Mouse (Mus musculus) brown adipose tissue, adult 24 weeks (tissue): ENCODE data around the gene Rundc1. TPM values are rescaled to one million over a fixed set of nuclear protein-coding genes. Genes with fewer than 3 reads are reported as not detected.
"Not testable (repeated sequence)": the region's sequence is repeated elsewhere in the genome, so short reads cannot be mapped to it uniquely, and the experiment has no call there.

Experiments used
- H3K27ac ChIP-seq: fragments of 200-500 bp; replicated peaks from 2 replicates; pipeline ENCODE4 v1.5.1; 2012; ENCODE audit warnings: low read depth, mild to moderate bottlenecking, low read length
- H3K4me1 ChIP-seq: fragments of 200-500 bp; 2 replicates; pipeline ENCODE4 v1.6.1; 2012; ENCODE audit warnings: low read length, mixed read lengths; ENCODE audit not compliant: control insufficient read depth, insufficient read depth, insufficient read length
- H3K4me3 ChIP-seq: fragments of 200-500 bp; 2 replicates; pipeline ENCODE4 v1.5.1; 2012; ENCODE audit warnings: low read depth, mild to moderate bottlenecking, low read length, moderate library complexity; ENCODE audit not compliant: insufficient read depth
- polyA plus RNA-seq: library from polyadenylated mRNA; stranded (reverse); fragments of >200 nt; gene quantifications from 2 replicates; pipeline ENCODE4 v1.2.4, GENCODE M21; 2012; ENCODE audit not compliant: missing spikeins, insufficient read depth, insufficient read length

Gene Rundc1
- polyA plus RNA-seq, 1 experiment, result 5.6 TPM

- Histone ChIP-seq H3K4me1 (no peaks in the 10 kb centered on the region), H3K4me3 (no peak overlapping the region), H3K27ac (no peak overlapping the region)
Measured at GRCm38 (mm10) chr11:101433396-101433795, 8.5 kb downstream of the Rundc1 start.

GRCm38 (mm10) chr11:101435831-101436230, 10.9 kb downstream of the Rundc1 start:
- Histone ChIP-seq H3K27ac (no peak overlapping the region), H3K4me3 (no peak overlapping the region), H3K4me1 (no peaks in the 10 kb centered on the region)

- Histone ChIP-seq H3K4me1 (no peaks in the 10 kb centered on the region), H3K27ac (no peak overlapping the region), H3K4me3 (no peak overlapping the region)
Measured at GRCm38 (mm10) chr11:101436916-101437315, 12.0 kb downstream of the Rundc1 start.

GRCm38 (mm10) chr11:101438006-101438405, 13.1 kb downstream of the Rundc1 start:
- H3K27ac ChIP-seq, H3K4me3 ChIP-seq, H3K4me1 ChIP-seq: not testable (repeated sequence)

- not testable (repeated sequence) for H3K4me3 ChIP-seq, H3K27ac ChIP-seq, H3K4me1 ChIP-seq
Measured at GRCm38 (mm10) chr11:101441450-101442126, 16.7 kb downstream of the Rundc1 start.

GRCm38 (mm10) chr11:101442127-101442693, 17.3 kb downstream of the Rundc1 start, which contains the start of gene Rpl27:
TSS of gene Rpl27 (plus strand) at chr11:101442298.
- peak within 1 kb of the TSS; percentile 36 for H3K27ac ChIP-seq
- H3K4me1 ChIP-seq, result peaks cover 5% of the 10 kb centered on the region; the same call in 1 of the 2 replicates
- H3K4me3 ChIP-seq, result peak within 1 kb of the TSS; percentile 66

GRCm38 (mm10) chr11:101442760-101443159, 17.9 kb downstream of the Rundc1 start:
- H3K4me3 ChIP-seq, result peak overlapping the region; percentile 66
- peak overlapping the region; percentile 36 for H3K27ac ChIP-seq
- peaks cover 5% of the 10 kb centered on the region; the same call in 1 of the 2 replicates for H3K4me1 ChIP-seq

- Histone ChIP-seq H3K4me1 (peaks cover 9% of the 10 kb centered on the region; the same call in 1 of the 2 replicates), H3K4me3 (no peak overlapping the region), H3K27ac (no peak overlapping the region)
Measured at GRCm38 (mm10) chr11:101446319-101446718, 21.4 kb downstream of the Rundc1 start.

- H3K27ac ChIP-seq, H3K4me3 ChIP-seq: not testable (repeated sequence)
- peaks cover 13% of the 10 kb centered on the region for H3K4me1 ChIP-seq
Measured at GRCm38 (mm10) chr11:101446860-101447259, 22.0 kb downstream of the Rundc1 start.

GRCm38 (mm10) chr11:101447786-101448185, 22.9 kb downstream of the Rundc1 start:
- 0 out of 2 replicates have a peak overlapping the region, but pooled peaks have one; percentile 26 for H3K27ac ChIP-seq
- H3K4me3 ChIP-seq, result 0 out of 2 replicates have a peak overlapping the region, but pooled peaks have one; percentile 89

GRCm38 (mm10) chr11:101448274-101448746, 23.4 kb downstream of the Rundc1 start, which contains the start of gene Ifi35:
TSS of gene Ifi35 (plus strand) at chr11:101448407.
- peak within 1 kb of the TSS; percentile 89 for H3K4me3 ChIP-seq
- H3K4me1 ChIP-seq, result peaks cover 16% of the 10 kb centered on the region
- peak within 1 kb of the TSS; percentile 90 for H3K27ac ChIP-seq

More at GRCm38 (mm10) chr11:101447786-101448185, 22.9 kb downstream of the Rundc1 start:
- peaks cover 16% of the 10 kb centered on the region for H3K4me1 ChIP-seq

- peaks cover 16% of the 10 kb centered on the region for H3K4me1 ChIP-seq
- peak overlapping the region; percentile 90 for H3K27ac ChIP-seq
- peak overlapping the region; percentile 89 for H3K4me3 ChIP-seq
Measured at GRCm38 (mm10) chr11:101448899-101449298, 24.0 kb downstream of the Rundc1 start.

GRCm38 (mm10) chr11:101449596-101449995, 24.7 kb downstream of the Rundc1 start:
- not testable (repeated sequence) for H3K4me3 ChIP-seq, H3K27ac ChIP-seq
- peaks cover 15% of the 10 kb centered on the region for H3K4me1 ChIP-seq

- H3K27ac ChIP-seq, result no peak overlapping the region
- peaks cover 12% of the 10 kb centered on the region for H3K4me1 ChIP-seq
- no peak overlapping the region for H3K4me3 ChIP-seq
Measured at GRCm38 (mm10) chr11:101450394-101450793, 25.5 kb downstream of the Rundc1 start.

GRCm38 (mm10) chr11:101451536-101451935, 26.7 kb downstream of the Rundc1 start:
- Histone ChIP-seq H3K4me1 (peaks cover 12% of the 10 kb centered on the region), H3K27ac (no peak overlapping the region), H3K4me3 (no peak overlapping the region)
